9 mouse cellular contexts compared by ENCODE assay signal in genomic region chr10:9754893-9755541, GRCm38 (mm10).
DNase-seq lines count a peak whose midpoint lies in the region; ATAC-seq and TF ChIP-seq lines count a peak whose summit lies in the region.
"Had no signal": no experiment of that assay in that cellular context is flagged by ENCODE, and none has a peak within 500 bp of the region (broad histone marks: within the 10 kb centered on the region; RNA-seq: fewer than 3 reads in every experiment).

No protein-coding gene starts in this region.

- H3K27ac ChIP-seq in liver, adult 2 months (replicated peaks; ENCODE audit: insufficient read depth, low read depth, low read length), result no peak overlapping the region
- H3K27ac ChIP-seq in liver, embryonic 12.5 days, result no peak overlapping the region
- H3K27ac ChIP-seq in embryonic facial prominence, embryonic 14.5 days (replicated peaks; ENCODE audit: low read depth, low read length), result no peak overlapping the region
- H3K27ac ChIP-seq in hindbrain, embryonic 14.5 days, result no peak overlapping the region
- H3K27ac ChIP-seq in midbrain, embryonic 16.5 days (ENCODE audit: low read length), result no peak overlapping the region
- H3K27ac ChIP-seq: embryonic facial prominence, embryonic 15.5 days had no signal

- peak; percentile 24 for DNase-seq in liver, adult 2 months (ENCODE audit: extremely low read depth, low read depth, low spot score)
- DNase-seq in adrenal gland, postnatal 14 days, result peak; percentile 76
- DNase-seq in embryonic facial prominence, embryonic 14.5 days (ENCODE audit: low spot score), result peak; percentile 79
- peak; percentile 91 for DNase-seq in hindbrain, embryonic 14.5 days (ENCODE audit: low spot score)
- peak; percentile 76 to 80 for DNase-seq in left cerebral cortex, postnatal 10 days (ENCODE audit: extremely low spot score in 1 of 2, low spot score in 2 of 2)
- DNase-seq in urinary bladder, postnatal 36 days (ENCODE audit: low spot score in 2 of 2), result peak; percentile 56 to 61

- H3K9ac ChIP-seq in liver, adult 2 months (ENCODE audit: low read depth, low read length), result no peak overlapping the region
- no peak overlapping the region for H3K9ac ChIP-seq in liver, embryonic 12.5 days
- H3K9ac ChIP-seq in embryonic facial prominence, embryonic 14.5 days (ENCODE audit: low read depth, low read length), result no peak overlapping the region
- H3K9ac ChIP-seq in hindbrain, embryonic 14.5 days, result no peak overlapping the region
- no peak overlapping the region for H3K9ac ChIP-seq in midbrain, embryonic 16.5 days (ENCODE audit: low read depth, low read length)
- H3K9ac ChIP-seq: embryonic facial prominence, embryonic 15.5 days had no signal

- no peaks in the 10 kb centered on the region for H3K79me2 ChIP-seq in liver, adult 2 months (ENCODE audit: control insufficient read depth, insufficient read depth, low read length)

- no peak overlapping the region for H3K4me2 ChIP-seq in liver, embryonic 12.5 days
- no peak overlapping the region for H3K4me2 ChIP-seq in embryonic facial prominence, embryonic 14.5 days (ENCODE audit: low read depth, low read length)
- H3K4me2 ChIP-seq in hindbrain, embryonic 14.5 days (replicated peaks), result no peak overlapping the region
- H3K4me2 ChIP-seq in midbrain, embryonic 16.5 days (ENCODE audit: low read length), result no peak overlapping the region
- H3K4me2 ChIP-seq: embryonic facial prominence, embryonic 15.5 days had no signal

- ATAC-seq in liver, embryonic 12.5 days, result no peak
- no peak for ATAC-seq in embryonic facial prominence, embryonic 14.5 days (ENCODE audit: low read depth)
- ATAC-seq in hindbrain, embryonic 14.5 days (ENCODE audit: low FRiP score), result 0 out of 2 replicates have a peak, but pooled peaks have one; percentile 64
- ATAC-seq in midbrain, embryonic 16.5 days, result peak; percentile 51; the same call in 1 of the 2 replicates

- H3K4me3 ChIP-seq in liver, adult 2 months (ENCODE audit: insufficient read depth, low read depth, low read length), result no peak overlapping the region
- H3K4me3 ChIP-seq in liver, embryonic 12.5 days, result no peak overlapping the region
- H3K4me3 ChIP-seq in embryonic facial prominence, embryonic 14.5 days (ENCODE audit: low read depth, low read length), result no peak overlapping the region
- no peak overlapping the region for H3K4me3 ChIP-seq in hindbrain, embryonic 14.5 days (replicated peaks; ENCODE audit: low read length)
- no peak overlapping the region for H3K4me3 ChIP-seq in midbrain, embryonic 16.5 days (ENCODE audit: low read depth, low read length)
- H3K4me3 ChIP-seq: embryonic facial prominence, embryonic 15.5 days had no signal

- WGBS in liver, adult 2 months, result 64% methylated on average over 3 of the region's 3 CpGs
- 58% methylated on average over 3 of the region's 3 CpGs for WGBS in liver, embryonic 12.5 days (ENCODE audit: insufficient replicate concordance)
- 43% methylated on average over 3 of the region's 3 CpGs for WGBS in embryonic facial prominence, embryonic 14.5 days
- 50% methylated on average over 3 of the region's 3 CpGs for WGBS in hindbrain, embryonic 14.5 days
- 48% methylated on average over 3 of the region's 3 CpGs for WGBS in midbrain, embryonic 16.5 days

- H3K9me3 ChIP-seq in liver, embryonic 12.5 days (replicated peaks), result no peaks in the 10 kb centered on the region
- no peaks in the 10 kb centered on the region for H3K9me3 ChIP-seq in embryonic facial prominence, embryonic 14.5 days (ENCODE audit: control insufficient read depth, low read length)
- H3K9me3 ChIP-seq in hindbrain, embryonic 14.5 days (ENCODE audit: control insufficient read depth, low read length), result no peaks in the 10 kb centered on the region
- H3K9me3 ChIP-seq in midbrain, embryonic 16.5 days (replicated peaks; ENCODE audit: control insufficient read depth, low read length, poor library complexity, severe bottlenecking), result no peaks in the 10 kb centered on the region
- H3K9me3 ChIP-seq: embryonic facial prominence, embryonic 15.5 days had no signal

- TF ChIP-seq CTCF in liver, adult 2 months (IDR thresholded peaks at IDR 0.05; ENCODE audit: low read depth, low read length), result peak; percentile 39

- intact Hi-C loops in left cerebral cortex, postnatal 10 days (cut with DNase I), result loop anchor here (5.0 to 10.0 kb wide), 3 partner anchors 180 to 960 kb away; no protein-coding TSS in a partner anchor

- H3K36me3 ChIP-seq in liver, adult 2 months (ENCODE audit: control insufficient read depth, insufficient read depth, low read length), result peaks cover 1% of the 10 kb centered on the region; the same call in 1 of the 2 replicates
- H3K36me3 ChIP-seq in liver, embryonic 12.5 days, result peaks cover 1% of the 10 kb centered on the region
- peaks cover 7% of the 10 kb centered on the region; the same call in 1 of the 2 replicates for H3K36me3 ChIP-seq in embryonic facial prominence, embryonic 14.5 days (ENCODE audit: control insufficient read depth, insufficient read depth, low read length)
- H3K36me3 ChIP-seq in hindbrain, embryonic 14.5 days (replicated peaks; ENCODE audit: control insufficient read depth, insufficient read depth), result peaks cover 11% of the 10 kb centered on the region
- H3K36me3 ChIP-seq in midbrain, embryonic 16.5 days (ENCODE audit: control insufficient read depth, insufficient read depth, low read length), result 0 out of 2 replicates have a peak, but pooled peaks cover 3% of the 10 kb centered on the region
- H3K36me3 ChIP-seq: embryonic facial prominence, embryonic 15.5 days had no signal

- TF ChIP-seq POLR2A in liver, adult 2 months (IDR thresholded peaks at IDR 0.05; ENCODE audit: extremely low read depth, insufficient read depth, low read length), result no peak

- H3K4me1 ChIP-seq in liver, adult 2 months (ENCODE audit: control insufficient read depth, insufficient read depth, low read length), result no peaks in the 10 kb centered on the region
- H3K4me1 ChIP-seq in liver, embryonic 12.5 days, result no peaks in the 10 kb centered on the region
- H3K4me1 ChIP-seq in embryonic facial prominence, embryonic 14.5 days (ENCODE audit: control insufficient read depth, insufficient read depth, low read length), result no peaks in the 10 kb centered on the region
- no peaks in the 10 kb centered on the region for H3K4me1 ChIP-seq in hindbrain, embryonic 14.5 days (replicated peaks; ENCODE audit: control insufficient read depth, insufficient read depth, low read length)
- H3K4me1 ChIP-seq in midbrain, embryonic 16.5 days (ENCODE audit: control insufficient read depth, insufficient read depth, low read length), result no peaks in the 10 kb centered on the region
- H3K4me1 ChIP-seq: embryonic facial prominence, embryonic 15.5 days had no signal

- H3K27me3 ChIP-seq in liver, adult 2 months (ENCODE audit: control insufficient read depth, insufficient read depth, low read length), result no peaks in the 10 kb centered on the region
- H3K27me3 ChIP-seq in liver, embryonic 12.5 days (replicated peaks), result no peaks in the 10 kb centered on the region
- H3K27me3 ChIP-seq in embryonic facial prominence, embryonic 14.5 days (replicated peaks; ENCODE audit: control insufficient read depth, insufficient read depth, low read length), result no peaks in the 10 kb centered on the region
- no peaks in the 10 kb centered on the region for H3K27me3 ChIP-seq in hindbrain, embryonic 14.5 days (ENCODE audit: control insufficient read depth, insufficient read depth, low read length)
- H3K27me3 ChIP-seq in midbrain, embryonic 16.5 days (ENCODE audit: control insufficient read depth, insufficient read depth, low read depth, low read length), result no peaks in the 10 kb centered on the region
- H3K27me3 ChIP-seq: embryonic facial prominence, embryonic 15.5 days had no signal

Comparison
In these comparisons a context has a peak if more than half of its experiments do, and no peak if none do; other contexts are left out.
1. DNase-seq: peak in every context shown above with its lines; median percentile 91 in hindbrain, embryonic 14.5 days; 79 in embryonic facial prominence, embryonic 14.5 days; 78 in left cerebral cortex, postnatal 10 days; 76 in adrenal gland, postnatal 14 days; 58 in urinary bladder, postnatal 36 days; 24 in liver, adult 2 months.
2. ATAC-seq: peak in hindbrain, embryonic 14.5 days (single experiment) and midbrain, embryonic 16.5 days (single experiment); none in liver, embryonic 12.5 days (single experiment) and embryonic facial prominence, embryonic 14.5 days (single experiment).